Mouse (Mus musculus) kidney, adult 2 months (tissue): Measurements from ENCODE around the gene Rab5b.

Source experiments
- CTCF ChIP-seq: fragments of 200-500 bp; conservative IDR thresholded peaks from 2 replicates; pipeline ENCODE4 v1.5.1; 2011; ENCODE audit warnings: low read depth, mild to moderate bottlenecking, control low read depth, low read length, moderate library complexity, mixed read lengths; ENCODE audit not compliant: insufficient read depth, insufficient read length
- POLR2A ChIP-seq: fragments of 200-500 bp; IDR thresholded peaks from one replicate; pipeline ENCODE4 v1.6.1; 2011; ENCODE audit warnings: low read depth, low read length, control low read depth

GRCm38 (mm10) chr10:128731992-128732391 lies 35.9 kb upstream of the Rab5b start:
- no peak for TF ChIP-seq CTCF
- no peak for TF ChIP-seq POLR2A
